Mouse (Mus musculus): ENCODE results near the gene Zfp414. TPM values are rescaled to one million over a fixed set of nuclear protein-coding genes. Genes with fewer than 3 reads are reported as not detected.

Zfp414 gene
- total RNA-seq, 2 experiments from 2014 or later = 29.2 to 65.6 TPM

- no peak for ATAC-seq (ENCODE audit: poor library complexity, severe bottlenecking)
Measured at GRCm38 (mm10) chr17:33645073-33645472, 16.2 kb downstream of the Zfp414 start.

- ATAC-seq (ENCODE audit: poor library complexity, severe bottlenecking) = no peak
Measured at GRCm38 (mm10) chr17:33649781-33650475, 21.0 kb downstream of the Zfp414 start.

- no peak for ATAC-seq (ENCODE audit: poor library complexity, severe bottlenecking)
Measured at GRCm38 (mm10) chr17:33666813-33667212, 37.9 kb downstream of the Zfp414 start.

GRCm38 (mm10) chr17:33669681-33670080 lies 40.8 kb downstream of the Zfp414 start:
- no peak for ATAC-seq (ENCODE audit: poor library complexity, severe bottlenecking)

- no peak for ATAC-seq (ENCODE audit: poor library complexity, severe bottlenecking)
Measured at GRCm38 (mm10) chr17:33673837-33674236, 44.9 kb downstream of the Zfp414 start.

GRCm38 (mm10) chr17:33675452-33675851 lies 46.6 kb downstream of the Zfp414 start:
- ATAC-seq (ENCODE audit: poor library complexity, severe bottlenecking) = no peak

GRCm38 (mm10) chr17:33676086-33676485 lies 47.2 kb downstream of the Zfp414 start:
- no peak for ATAC-seq (ENCODE audit: poor library complexity, severe bottlenecking)

- no peak for ATAC-seq (ENCODE audit: poor library complexity, severe bottlenecking)
Measured at GRCm38 (mm10) chr17:33678771-33679170, 49.9 kb downstream of the Zfp414 start.

Other genes with a start within 250 kb of the Zfp414 start
- gene Zfp101, start 234.4 kb upstream of the Zfp414 start, total RNA-seq (2015) = 25.0 and 29.8 TPM in 2 replicates
- 38.4 and 47.9 TPM in 2 replicates for gene Zfp101, start 234.4 kb upstream of the Zfp414 start, total RNA-seq (2017)
- gene Actl9, start 196.2 kb upstream of the Zfp414 start, total RNA-seq (2015) = not detected in 2 replicates
- gene Actl9, start 196.2 kb upstream of the Zfp414 start, total RNA-seq (2017) = not detected in 2 replicates
- gene Adamts10, start 104.9 kb upstream of the Zfp414 start, total RNA-seq (2015) = 27.5 and 28.6 TPM in 2 replicates
- gene Adamts10, start 104.9 kb upstream of the Zfp414 start, total RNA-seq (2017) = 39.7 and 41.6 TPM in 2 replicates
- gene Myo1f, start 73.4 kb upstream of the Zfp414 start, total RNA-seq (2015) = 151 and 157 TPM in 2 replicates
- 380 and 381 TPM in 2 replicates for gene Myo1f, start 73.4 kb upstream of the Zfp414 start, total RNA-seq (2017)
- 111 and 127 TPM in 2 replicates for gene Pram1, start 9.0 kb downstream of the Zfp414 start, total RNA-seq (2015)
- 29.6 and 34.3 TPM in 2 replicates for gene Pram1, start 9.0 kb downstream of the Zfp414 start, total RNA-seq (2017)
- 362 and 391 TPM in 2 replicates for gene Hnrnpm, start 57.8 kb downstream of the Zfp414 start, total RNA-seq (2015)
- gene Hnrnpm, start 57.8 kb downstream of the Zfp414 start, total RNA-seq (2017) = 264 and 265 TPM in 2 replicates
- 51.4 and 64.2 TPM in 2 replicates for gene March2, start 89.6 kb downstream of the Zfp414 start, total RNA-seq (2015)
- 42.7 and 46.6 TPM in 2 replicates for gene March2, start 89.6 kb downstream of the Zfp414 start, total RNA-seq (2017)
- 94.0 and 104 TPM in 2 replicates for gene Rab11b, start 131.4 kb downstream of the Zfp414 start, total RNA-seq (2015)
- gene Rab11b, start 131.4 kb downstream of the Zfp414 start, total RNA-seq (2017) = 26.7 and 41.1 TPM in 2 replicates
- gene Angptl4, start 152.7 kb downstream of the Zfp414 start, total RNA-seq (2015) = 0.59 and 0.80 TPM in 2 replicates
- 0.33 and 0.73 TPM in 2 replicates for gene Angptl4, start 152.7 kb downstream of the Zfp414 start, total RNA-seq (2017)
- gene Kank3, start 181.4 kb downstream of the Zfp414 start, total RNA-seq (2015) = 12.3 and 16.2 TPM in 2 replicates
- gene Kank3, start 181.4 kb downstream of the Zfp414 start, total RNA-seq (2017) = 13.5 and 14.8 TPM in 2 replicates
- 875 and 928 TPM in 2 replicates for gene Rps28, start 195.5 kb downstream of the Zfp414 start, total RNA-seq (2015)
- gene Rps28, start 195.5 kb downstream of the Zfp414 start, total RNA-seq (2017) = 2,242 and 2,459 TPM in 2 replicates
- gene Ndufa7, start 195.5 kb downstream of the Zfp414 start, total RNA-seq (2015) = 150 and 160 TPM in 2 replicates
- 110 and 139 TPM in 2 replicates for gene Ndufa7, start 195.5 kb downstream of the Zfp414 start, total RNA-seq (2017)
- gene Cd320, start 214.0 kb downstream of the Zfp414 start, total RNA-seq (2015) = 2.5 and 4.0 TPM in 2 replicates
- gene Cd320, start 214.0 kb downstream of the Zfp414 start, total RNA-seq (2017) = 0.85 and 1.5 TPM in 2 replicates
- gene Gm7029, start 244.7 kb downstream of the Zfp414 start, total RNA-seq (2015) = not detected in 2 replicates
- gene Gm7029, start 244.7 kb downstream of the Zfp414 start, total RNA-seq (2017) = not detected in 2 replicates

Data from megakaryocyte, adult 5-6 weeks (primary cell).